Mouse (Mus musculus) ES-Bruce4 (cell line): Measurements from ENCODE around the gene Megf8.
A peak's percentile ranks its signal among the peaks of the same experiment; 100 is the strongest.

Experiments
- CTCF ChIP-seq: IDR thresholded peaks from one replicate; pipeline ENCODE4 v1.8.1; 2011; ENCODE audit warnings: low read depth, low read length
- EP300 ChIP-seq: IDR thresholded peaks from 2 replicates; pipeline ENCODE4 v1.6.1; 2011; ENCODE audit warnings: low read depth, low read length; ENCODE audit not compliant: insufficient read depth
- POLR2A ChIP-seq: IDR thresholded peaks from one replicate; pipeline ENCODE4 v1.8.1; 2011; ENCODE audit warnings: low read length; ENCODE audit not compliant: insufficient read depth

GRCm38 (mm10) chr7:25333596-25334307, 16.8 kb downstream of the Megf8 start:
- TF ChIP-seq CTCF (peak; percentile 97), POLR2A (no peak), EP300 (0 out of 2 replicates have a peak, but pooled peaks have one; percentile 9)
